Mouse (Mus musculus): ENCODE results near the gene Cir1.

Cir1 gene

GRCm38 (mm10) chr2:73312152-73313116 lies at the start of gene Cir1, which contains the start of gene Scrn3:
Cir1 (minus strand) TSS chr2:73312701.
Scrn3 (plus strand) TSS chr2:73312601.
- peak; percentile 96 to 98 for DNase-seq

- DNase-seq = no peak
Observed at GRCm38 (mm10) chr2:73360536-73360935, 48.0 kb upstream of the Cir1 start.

- DNase-seq = no peak
Observed at GRCm38 (mm10) chr2:73359941-73360340, 47.4 kb upstream of the Cir1 start.

- DNase-seq = peak in 1 of 2 experiments; percentile 18
Observed at GRCm38 (mm10) chr2:73357004-73357403, 44.5 kb upstream of the Cir1 start.

- peak in 1 of 2 experiments; percentile 14 for DNase-seq
Observed at GRCm38 (mm10) chr2:73351927-73352374, 39.5 kb upstream of the Cir1 start.

- DNase-seq = no peak
Observed at GRCm38 (mm10) chr2:73351496-73351895, 39.0 kb upstream of the Cir1 start.

GRCm38 (mm10) chr2:73348221-73348620 lies 35.7 kb upstream of the Cir1 start:
- no peak for DNase-seq

GRCm38 (mm10) chr2:73347766-73348165 lies 35.3 kb upstream of the Cir1 start:
- no peak for DNase-seq

- DNase-seq = no peak
Observed at GRCm38 (mm10) chr2:73347136-73347535, 34.6 kb upstream of the Cir1 start.

- DNase-seq = peak; percentile 37 to 57
Observed at GRCm38 (mm10) chr2:73346345-73347086, 34.0 kb upstream of the Cir1 start.

GRCm38 (mm10) chr2:73345204-73345603 lies 32.7 kb upstream of the Cir1 start:
- no peak for DNase-seq

- DNase-seq = peak in 1 of 2 experiments; percentile 10
Observed at GRCm38 (mm10) chr2:73343701-73344100, 31.2 kb upstream of the Cir1 start.

- no peak for DNase-seq
Observed at GRCm38 (mm10) chr2:73338415-73338814, 25.9 kb upstream of the Cir1 start.

- no peak for DNase-seq
Observed at GRCm38 (mm10) chr2:73335949-73336348, 23.4 kb upstream of the Cir1 start.

- no peak for DNase-seq
Observed at GRCm38 (mm10) chr2:73325871-73326270, 13.4 kb upstream of the Cir1 start.

GRCm38 (mm10) chr2:73322991-73323390 lies 10.5 kb upstream of the Cir1 start:
- DNase-seq = no peak

- DNase-seq = no peak
Observed at GRCm38 (mm10) chr2:73319218-73319617, 6.7 kb upstream of the Cir1 start.

- no peak for DNase-seq
Observed at GRCm38 (mm10) chr2:73317426-73317825, 4.9 kb upstream of the Cir1 start.

- no peak for DNase-seq
Observed at GRCm38 (mm10) chr2:73314311-73314710, 1.8 kb upstream of the Cir1 start.

- DNase-seq = peak; percentile 52 to 74
Observed at GRCm38 (mm10) chr2:73313117-73313501, 608 bp upstream of the Cir1 start.

- DNase-seq = no peak
Observed at GRCm38 (mm10) chr2:73306006-73306405, 6.5 kb downstream of the Cir1 start.

GRCm38 (mm10) chr2:73304506-73304905 lies 8.0 kb downstream of the Cir1 start:
- no peak for DNase-seq

GRCm38 (mm10) chr2:73302722-73303121 lies 9.8 kb downstream of the Cir1 start:
- no peak for DNase-seq

GRCm38 (mm10) chr2:73301979-73302378 lies 10.5 kb downstream of the Cir1 start:
- DNase-seq = no peak
